ENCODE assay signal across 17 mouse cellular contexts in the genomic region with DNA sequence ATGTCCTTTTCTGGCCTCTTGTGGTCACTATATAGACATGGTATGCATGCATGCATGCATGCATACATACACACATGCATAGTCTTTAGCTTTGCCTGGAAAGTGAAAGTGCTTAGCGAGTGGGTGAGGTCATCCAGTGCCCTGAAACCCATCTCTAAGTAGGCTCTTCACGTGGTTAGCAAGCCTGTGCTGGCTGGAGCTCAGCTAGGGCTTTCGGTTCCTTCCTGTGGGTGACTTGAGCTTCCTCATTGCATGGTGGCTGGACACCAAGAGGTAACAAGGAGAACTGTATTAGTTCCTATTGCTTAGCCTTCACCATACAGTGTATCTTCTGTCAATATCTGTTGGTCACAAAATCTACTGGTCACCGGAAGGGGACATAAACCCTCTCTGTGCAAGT. TPM values are rescaled to one million over a fixed set of nuclear protein-coding genes. Genes with fewer than 3 reads are reported as not detected.
DNase-seq lines count a peak whose midpoint lies in the region; ATAC-seq and TF ChIP-seq lines count a peak whose summit lies in the region.
"Had no signal": no experiment of that assay in that cellular context is flagged by ENCODE, and none has a peak within 500 bp of the region (broad histone marks: within the 10 kb centered on the region; RNA-seq: fewer than 3 reads in every experiment).

No protein-coding gene starts in this region.

- no peaks in the 10 kb centered on the region for H3K36me3 ChIP-seq in CH12.LX (replicated peaks in 1 of 2; ENCODE audit: control insufficient read depth in 1 of 2, insufficient read depth in 1 of 2, low read length in 1 of 2)
- H3K36me3 ChIP-seq in liver, postnatal 0 days (replicated peaks; ENCODE audit: insufficient read depth, low read length), result no peaks in the 10 kb centered on the region
- no peaks in the 10 kb centered on the region for H3K36me3 ChIP-seq in kidney, embryonic 14.5 days (ENCODE audit: control insufficient read depth, insufficient read depth, low read length)
- H3K36me3 ChIP-seq: embryonic facial prominence, embryonic 13.5 days; forebrain, embryonic 12.5 days; midbrain, embryonic 13.5 days; neural tube, embryonic 13.5 days had no signal

- no peak overlapping the region for H3K9ac ChIP-seq in CH12.LX (ENCODE audit: insufficient read depth, low read depth)
- H3K9ac ChIP-seq in liver, postnatal 0 days (replicated peaks), result no peak overlapping the region
- no peak overlapping the region for H3K9ac ChIP-seq in kidney, embryonic 14.5 days (ENCODE audit: low read depth, low read length)
- H3K9ac ChIP-seq: embryonic facial prominence, embryonic 13.5 days; forebrain, embryonic 12.5 days; midbrain, embryonic 13.5 days; neural tube, embryonic 13.5 days had no signal

- peak in 1 of 2 experiments; percentile 22; a peak in 2 of 4 replicates for TF ChIP-seq CTCF in CH12.LX (conservative IDR thresholded peaks at IDR 0.05 in 1 of 2, IDR thresholded peaks at IDR 0.05 in 1 of 2; ENCODE audit: low read depth in 2 of 2, low read length in 2 of 2)
- TF ChIP-seq CTCF in liver, postnatal 0 days (IDR thresholded peaks at IDR 0.05; ENCODE audit: low read depth), result no peak

- 32% methylated on average over 4 of the region's 4 CpGs for WGBS in liver, postnatal 0 days (ENCODE audit: insufficient replicate concordance)
- 83% methylated on average over 4 of the region's 4 CpGs for WGBS in kidney, embryonic 14.5 days

- in situ Hi-C loops in CH12.LX (cut with MboI; ENCODE audit: low pct_ligation_motif_present, low pct_unique_long_range_greater_than_20kb, low sequenced_read_pairs), result no loop called here

- H3K4me3 ChIP-seq in CH12.LX (replicated peaks in 1 of 3; ENCODE audit: low read depth in 2 of 3, low read length in 2 of 3, poor library complexity in 1 of 3), result no peak overlapping the region
- no peak overlapping the region for H3K4me3 ChIP-seq in liver, postnatal 0 days (ENCODE audit: low read depth, low read length)
- no peak overlapping the region for H3K4me3 ChIP-seq in kidney, embryonic 14.5 days (ENCODE audit: low read length)
- H3K4me3 ChIP-seq: embryonic facial prominence, embryonic 13.5 days; forebrain, embryonic 12.5 days; gastrocnemius, adult 2 months; midbrain, embryonic 13.5 days; neural tube, embryonic 13.5 days had no signal

- TF ChIP-seq RAD21 in CH12.LX (IDR thresholded peaks at IDR 0.05; ENCODE audit: low read depth, low read length), result no peak; the same call in 1 of the 2 replicates

- H3K79me2 ChIP-seq in CH12.LX (replicated peaks; ENCODE audit: control insufficient read depth, extremely low read depth, insufficient read depth, poor library complexity, severe bottlenecking), result no peaks in the 10 kb centered on the region

- peak; percentile 48 for DNase-seq in layer of hippocampus, adult 9-11 months
- no peak for DNase-seq in layer of hippocampus, adult 8-10 months (ENCODE audit: low spot score in 2 of 2)
- peak; percentile 91 for DNase-seq in CH12.LX (ENCODE audit: extremely low read depth)
- peak; percentile 49 for DNase-seq in liver, postnatal 0 days
- peak; percentile 8 for DNase-seq in naive thymus-derived CD4-positive, alpha-beta T cell, adult 2 months (ENCODE audit: low read depth)
- no peak for DNase-seq in testis, postnatal 10 days (ENCODE audit: low spot score)
- DNase-seq in adrenal gland, adult 8-10 months, result no peak
- DNase-seq: adrenal gland, postnatal 10 days; cerebellum, postnatal 10 days; gastrocnemius, adult 2 months; kidney, postnatal 14 days; right cerebral cortex, adult 18-20 months had no signal

- dilution Hi-C loops in CH12.LX (cut with MboI; ENCODE audit: extremely low pct_ligation_motif_present, extremely low pct_unique_long_range_greater_than_20kb, low sequenced_read_pairs), result no loop called here

- no peak overlapping the region for H3K4me2 ChIP-seq in CH12.LX (ENCODE audit: insufficient read depth, low read depth, poor library complexity, severe bottlenecking)
- H3K4me2 ChIP-seq in liver, postnatal 0 days (ENCODE audit: low read depth, low read length), result no peak overlapping the region
- no peak overlapping the region for H3K4me2 ChIP-seq in kidney, embryonic 14.5 days (replicated peaks; ENCODE audit: low read depth, low read length)
- H3K4me2 ChIP-seq: embryonic facial prominence, embryonic 13.5 days; forebrain, embryonic 12.5 days; midbrain, embryonic 13.5 days; neural tube, embryonic 13.5 days had no signal

- TF ChIP-seq POLR2A in CH12.LX (IDR thresholded peaks at IDR 0.05; ENCODE audit: low read depth, low read length), result no peak

- H3K27ac ChIP-seq in CH12.LX (ENCODE audit: insufficient read depth, low read depth), result no peak overlapping the region
- H3K27ac ChIP-seq in liver, postnatal 0 days (ENCODE audit: low read depth), result no peak overlapping the region
- no peak overlapping the region for H3K27ac ChIP-seq in kidney, embryonic 14.5 days (ENCODE audit: low read depth, low read length)
- H3K27ac ChIP-seq: embryonic facial prominence, embryonic 13.5 days; forebrain, embryonic 12.5 days; gastrocnemius, adult 2 months; midbrain, embryonic 13.5 days; neural tube, embryonic 13.5 days had no signal

- peak; percentile 47 for ATAC-seq in liver, postnatal 0 days
- no peak for ATAC-seq in kidney, embryonic 14.5 days (ENCODE audit: low FRiP score, low TSS enrichment)
- ATAC-seq: midbrain, embryonic 13.5 days had no signal

- peaks cover 8 to 13% of the 10 kb centered on the region in 2 experiments for H3K4me1 ChIP-seq in CH12.LX (ENCODE audit: control insufficient read depth in 1 of 2, insufficient read depth in 2 of 2)
- H3K4me1 ChIP-seq in liver, postnatal 0 days (ENCODE audit: insufficient read depth), result no peaks in the 10 kb centered on the region
- H3K4me1 ChIP-seq in kidney, embryonic 14.5 days (ENCODE audit: control insufficient read depth, insufficient read depth, low read length), result 0 out of 2 replicates have a peak, but pooled peaks cover 5% of the 10 kb centered on the region
- H3K4me1 ChIP-seq: forebrain, embryonic 12.5 days had no signal

- peak; percentile 93 for TF ChIP-seq EP300 in CH12.LX (IDR thresholded peaks at IDR 0.05; ENCODE audit: low read length)
- no peak for TF ChIP-seq EP300 in liver, postnatal 0 days (IDR thresholded peaks at IDR 0.05; ENCODE audit: low read depth)

- H3K9me3 ChIP-seq in CH12.LX (replicated peaks; ENCODE audit: low read length), result peaks cover 5% of the 10 kb centered on the region
- H3K9me3 ChIP-seq in liver, postnatal 0 days (ENCODE audit: low read length), result no peaks in the 10 kb centered on the region
- H3K9me3 ChIP-seq in kidney, embryonic 14.5 days (ENCODE audit: control insufficient read depth, low read length), result no peaks in the 10 kb centered on the region
- H3K9me3 ChIP-seq: embryonic facial prominence, embryonic 13.5 days; forebrain, embryonic 12.5 days; midbrain, embryonic 13.5 days; neural tube, embryonic 13.5 days had no signal

- peaks cover 82% of the 10 kb centered on the region for H3K27me3 ChIP-seq in CH12.LX (replicated peaks)
- no peaks in the 10 kb centered on the region for H3K27me3 ChIP-seq in liver, postnatal 0 days (ENCODE audit: insufficient read depth, low read length)
- no peaks in the 10 kb centered on the region for H3K27me3 ChIP-seq in kidney, embryonic 14.5 days (ENCODE audit: control insufficient read depth, insufficient read depth, low read length)
- H3K27me3 ChIP-seq: midbrain, embryonic 13.5 days; neural tube, embryonic 13.5 days had no signal

TF ChIP-seq in CH12.LX, 34 proteins besides CTCF, POLR2A, EP300 and RAD21 (continues in another document):
- peak; percentile 93 for TF ChIP-seq ETS1 (conservative IDR thresholded peaks at IDR 0.05; ENCODE audit: low read depth, low read length)
- no peak for TF ChIP-seq HCFC1 (IDR thresholded peaks at IDR 0.05; ENCODE audit: low read depth, low read length)
- TF ChIP-seq RCOR1 (conservative IDR thresholded peaks at IDR 0.05; ENCODE audit: low read depth, low read length), result peak; percentile 94
- TF ChIP-seq ZKSCAN1 (IDR thresholded peaks at IDR 0.05; ENCODE audit: borderline replicate concordance, low read depth, low read length), result no peak
- TF ChIP-seq TCF12 (IDR thresholded peaks at IDR 0.05; ENCODE audit: low read depth, low read length), result peak; percentile 85
- peak; percentile 92; the same call in 1 of the 2 replicates for TF ChIP-seq CHD1 (IDR thresholded peaks at IDR 0.05; ENCODE audit: low read depth, low read length)
- no peak for TF ChIP-seq NRF1 (IDR thresholded peaks at IDR 0.05; ENCODE audit: low read depth, low read length)
- peak; percentile 62; the same call in 1 of the 2 replicates for TF ChIP-seq PAX5 (IDR thresholded peaks at IDR 0.05; ENCODE audit: low read length)
- TF ChIP-seq E2F4 (IDR thresholded peaks at IDR 0.05; ENCODE audit: insufficient replicate concordance, low read depth, low read length), result no peak
- peak; percentile 66 for TF ChIP-seq ELF1 (IDR thresholded peaks at IDR 0.05; ENCODE audit: low read depth, low read length)
- TF ChIP-seq MYC (IDR thresholded peaks at IDR 0.05; ENCODE audit: low read depth, low read length), result peak; percentile 94
- TF ChIP-seq ZNF384 (IDR thresholded peaks at IDR 0.05; ENCODE audit: low read depth, low read length), result no peak; the same call in 1 of the 2 replicates
- TF ChIP-seq NELFE (IDR thresholded peaks at IDR 0.05; ENCODE audit: low read depth, low read length), result no peak
- peak; percentile 89 for TF ChIP-seq MAX (IDR thresholded peaks at IDR 0.05; ENCODE audit: low read length)
- TF ChIP-seq SIN3A (IDR thresholded peaks at IDR 0.05; ENCODE audit: low read length), result 0 out of 2 replicates have a peak, but pooled peaks have one; percentile 51
- TF ChIP-seq KAT2A (IDR thresholded peaks at IDR 0.05; ENCODE audit: insufficient replicate concordance, low read length), result no peak
- no peak for TF ChIP-seq ZC3H11A (IDR thresholded peaks at IDR 0.05; ENCODE audit: low read depth, low read length)
- no peak for TF ChIP-seq TBP (conservative IDR thresholded peaks at IDR 0.05; ENCODE audit: low read depth, low read length)
- no peak for TF ChIP-seq SMC3 (IDR thresholded peaks at IDR 0.05; ENCODE audit: low read depth, low read length)
- TF ChIP-seq MAZ (IDR thresholded peaks at IDR 0.05; ENCODE audit: low read depth, low read length), result peak; percentile 64; the same call in 1 of the 2 replicates
- TF ChIP-seq USF2 (conservative IDR thresholded peaks at IDR 0.05; ENCODE audit: low read depth, low read length), result peak; percentile 65
- TF ChIP-seq JUN (IDR thresholded peaks at IDR 0.05; ENCODE audit: insufficient read depth, low read depth, low read length), result peak; percentile 97
- TF ChIP-seq ZMIZ1 (IDR thresholded peaks at IDR 0.05; ENCODE audit: low read depth, low read length), result no peak

RNA-seq across cellular contexts. Expression of a gene that starts 33.0 kb away (rescaled TPM):
- 10 to 100 TPM; 31.6 to 35.4 (median 34.6) TPM for total RNA-seq in layer of hippocampus, adult 8-10 months (2022)
- not detected in 2 replicates for total RNA-seq in CH12.LX (2012; rRNA removed)
- total RNA-seq in CH12.LX (2014; rRNA removed), result not detected in 2 replicates
- polyA plus RNA-seq in CH12.LX (2012; ENCODE audit: insufficient read length, low read depth), result not detected in 2 replicates
- polyA plus RNA-seq in liver, postnatal 0 days (2015; fragmentation: Nextera tagmentation; extraction: Ambion mirVana), result not detected in 2 replicates
- 1.2 and 1.3 TPM in 2 replicates for polyA plus RNA-seq in kidney, embryonic 14.5 days (2014; fragmentation: Nextera tagmentation; extraction: Ambion mirVana)
- under 1 TPM; 0.07 to 0.22 (median 0.11) TPM for total RNA-seq in adrenal gland, adult 8-10 months (2022)
- total RNA-seq: gastrocnemius, adult 2 months had no signal

Comparison
In these comparisons a context has a peak if more than half of its experiments do, and no peak if none do; other contexts are left out.
1. DNase-seq: peak in layer of hippocampus, adult 9-11 months (single experiment), CH12.LX (single experiment), liver, postnatal 0 days (single experiment) and naive thymus-derived CD4-positive, alpha-beta T cell, adult 2 months (single experiment); none in layer of hippocampus, adult 8-10 months (0 of 2), testis, postnatal 10 days (single experiment) and adrenal gland, adult 8-10 months (single experiment).
2. RNA of a gene that starts 33.0 kb away (total RNA-seq): 31.6 to 35.4 TPM in layer of hippocampus, adult 8-10 months; 0.07 to 0.22 TPM in adrenal gland, adult 8-10 months and not detected in CH12.LX; every median in the first group is over 10 times any median in the second.